Mouse (Mus musculus) liver, adult 2 months (tissue): ENCODE data around the gene Nudt1. TPM values are rescaled to one million over a fixed set of nuclear protein-coding genes. Genes with fewer than 3 reads are reported as not detected.

Experiments used
- DNase-seq: peaks from one replicate; pipeline ENCODE4 v3.0.0-alpha.2; 2011; ENCODE audit warnings: low read depth, low spot score; ENCODE audit errors: extremely low read depth
- H3K27ac ChIP-seq: fragments of 200-500 bp; replicated peaks from 2 replicates; pipeline ENCODE4 v1.5.1; 2012; ENCODE audit warnings: low read depth, mild to moderate bottlenecking, control low read depth, inconsistent platforms, low read length; ENCODE audit not compliant: insufficient read depth
- H3K27me3 ChIP-seq: fragments of 200-500 bp; 2 replicates; pipeline ENCODE4 v1.6.1; 2012; ENCODE audit warnings: mild to moderate bottlenecking, moderate library complexity, low read length, inconsistent platforms; ENCODE audit not compliant: control insufficient read depth, insufficient read depth
- H3K36me3 ChIP-seq: fragments of 200-500 bp; 2 replicates; pipeline ENCODE4 v1.6.1; 2012; ENCODE audit warnings: low read length, inconsistent platforms; ENCODE audit not compliant: control insufficient read depth, insufficient read depth
- H3K4me1 ChIP-seq: fragments of 200-500 bp; 2 replicates; pipeline ENCODE4 v1.6.1; 2011; ENCODE audit warnings: low read length; ENCODE audit not compliant: control insufficient read depth, insufficient read depth
- H3K4me3 ChIP-seq: fragments of 200-500 bp; 2 replicates; pipeline ENCODE4 v1.5.1; 2011; ENCODE audit warnings: low read depth, mild to moderate bottlenecking, control low read depth, low read length, moderate library complexity; ENCODE audit not compliant: insufficient read depth
- H3K79me2 ChIP-seq: fragments of 200-500 bp; 2 replicates; pipeline ENCODE4 v1.6.1; 2012; ENCODE audit warnings: inconsistent platforms, mild to moderate bottlenecking, low read length, moderate library complexity; ENCODE audit not compliant: control insufficient read depth, insufficient read depth
- H3K9ac ChIP-seq: fragments of 200-500 bp; 2 replicates; pipeline ENCODE4 v1.6.1; 2012; ENCODE audit warnings: low read depth, mild to moderate bottlenecking, control low read depth, inconsistent platforms, low read length
- CTCF ChIP-seq: fragments of 200-500 bp; IDR thresholded peaks from 2 replicates; pipeline ENCODE4 v1.5.1; 2011; ENCODE audit warnings: low read depth, low read length, control low read depth
- POLR2A ChIP-seq: fragments of 200-500 bp; IDR thresholded peaks from 2 replicates; pipeline ENCODE4 v1.6.1; 2011; ENCODE audit warnings: low read length, control low read depth; ENCODE audit not compliant: insufficient read depth; ENCODE audit errors: extremely low read depth
- WGBS: fragments of 180-500 bp; shearing (Covaris S2); methylation state at CpG from one replicate; pipeline ENCODE4 v1.1.7; 2018; 5-methylcytosine and 5-hydroxymethylcytosine counted together
- polyA plus RNA-seq: library from polyadenylated mRNA; depleted of rRNA; stranded (reverse); fragments of >200 nt; gene quantifications from 2 replicates; pipeline ENCODE4 v1.2.3, GENCODE M21; 2012; rRNA removed
- total RNA-seq: library from RNA; depleted of rRNA; stranded (reverse); fragments of >200 nt; gene quantifications from 2 replicates; pipeline ENCODE4 v1.2.3, GENCODE M21; 2014; rRNA removed

Gene Nudt1
- total and polyA plus RNA-seq, 2 experiments, result 15.8 to 25.3 TPM

- Histone ChIP-seq H3K27me3 (no peaks in the 10 kb centered on the region), H3K4me3 (no peak overlapping the region), H3K4me1 (peaks cover 10% of the 10 kb centered on the region), H3K27ac (no peak overlapping the region), H3K79me2 (peaks cover 40% of the 10 kb centered on the region), H3K36me3 (no peaks in the 10 kb centered on the region), H3K9ac (no peak overlapping the region)
- 79% methylated on average over 7 of the region's 7 CpGs for WGBS
- no peak for TF ChIP-seq POLR2A
- TF ChIP-seq CTCF, result no peak
- no peak for DNase-seq
Observed at GRCm38 (mm10) chr5:140387236-140387635, 65.8 kb downstream of the Nudt1 start.

Other genes starting within 250 kb of the Nudt1 start
- 6.4 and 6.7 TPM in 2 replicates for gene Mad1l1, start 104 bp upstream of the Nudt1 start, total RNA-seq
- 13.0 and 14.4 TPM in 2 replicates for gene Mad1l1, start 104 bp upstream of the Nudt1 start, polyA plus RNA-seq
- 6.8 and 8.0 TPM in 2 replicates for gene Mrm2, start 10.2 kb downstream of the Nudt1 start, total RNA-seq
- gene Mrm2, start 10.2 kb downstream of the Nudt1 start, polyA plus RNA-seq, result 8.4 and 8.9 TPM in 2 replicates
- 12.5 and 14.0 TPM in 2 replicates for gene Snx8, start 67.6 kb downstream of the Nudt1 start, total RNA-seq
- gene Snx8, start 67.6 kb downstream of the Nudt1 start, polyA plus RNA-seq, result 10.2 and 11.2 TPM in 2 replicates
- gene Eif3b, start 97.7 kb downstream of the Nudt1 start, total RNA-seq, result 37.9 and 51.5 TPM in 2 replicates
- gene Eif3b, start 97.7 kb downstream of the Nudt1 start, polyA plus RNA-seq, result 58.3 and 64.8 TPM in 2 replicates
- gene Gm4869, start 124.0 kb downstream of the Nudt1 start, total RNA-seq, result not detected in 2 replicates
- gene Gm4869, start 124.0 kb downstream of the Nudt1 start, polyA plus RNA-seq, result not detected in 2 replicates
- 0.27 and 0.28 TPM in 2 replicates for gene Chst12, start 183.9 kb downstream of the Nudt1 start, total RNA-seq
- 1.1 and 1.4 TPM in 2 replicates for gene Chst12, start 183.9 kb downstream of the Nudt1 start, polyA plus RNA-seq
- gene Grifin, start 243.4 kb downstream of the Nudt1 start, total RNA-seq, result not detected in 2 replicates
- not detected in 2 replicates for gene Grifin, start 243.4 kb downstream of the Nudt1 start, polyA plus RNA-seq